Mouse (Mus musculus) thymus, postnatal 14 days (tissue): ENCODE measurements around the gene 4930404H24Rik.

Source experiments
- DNase-seq: peaks from one replicate; pipeline ENCODE4 v3.0.0; 2021

Gene 4930404H24Rik

DNA sequence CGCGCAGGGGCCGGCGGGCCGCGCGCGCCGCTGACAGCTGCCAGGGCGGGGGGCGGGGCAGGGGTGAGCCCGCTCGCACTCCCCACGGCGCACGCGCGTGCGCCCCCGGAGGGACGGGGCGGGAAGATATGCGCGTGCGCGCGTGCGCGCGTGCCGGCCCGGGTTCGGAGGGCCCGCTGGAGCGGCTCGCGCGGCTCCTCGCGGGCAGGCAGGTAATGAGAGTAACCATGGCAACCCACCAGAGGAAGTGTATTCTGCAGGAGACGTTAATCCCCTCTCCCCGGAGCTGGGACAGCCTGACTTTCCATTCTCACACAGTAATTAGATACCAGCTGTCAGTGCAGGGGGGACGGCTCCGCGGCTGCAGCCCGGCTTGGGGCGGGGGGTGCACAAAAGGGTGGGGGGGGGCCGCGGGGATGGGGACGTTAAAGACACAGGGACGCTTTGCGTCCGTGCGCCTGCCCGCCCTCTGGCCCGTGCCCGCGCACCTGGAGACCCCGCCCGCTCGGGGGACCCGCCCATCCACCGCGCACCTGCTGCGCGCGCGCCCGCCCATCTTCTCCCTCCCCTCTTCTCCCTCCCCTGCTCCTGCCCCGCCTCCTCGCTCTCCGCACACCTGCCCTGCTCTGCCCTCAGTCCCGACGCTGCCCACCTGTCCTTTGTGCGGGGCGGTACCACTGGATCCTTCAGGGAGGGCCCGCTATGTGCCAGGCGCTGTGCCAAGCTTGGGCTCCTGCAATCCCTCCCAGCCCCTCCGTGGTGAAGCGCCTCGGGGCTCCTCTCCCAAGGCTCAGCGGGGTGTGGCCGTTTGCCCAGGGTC, at the start of gene 4930404H24Rik:
4930404H24Rik (plus strand) TSS at position 218 of the 820 bp plus-strand sequence.
- peak; percentile 91 for DNase-seq

DNA sequence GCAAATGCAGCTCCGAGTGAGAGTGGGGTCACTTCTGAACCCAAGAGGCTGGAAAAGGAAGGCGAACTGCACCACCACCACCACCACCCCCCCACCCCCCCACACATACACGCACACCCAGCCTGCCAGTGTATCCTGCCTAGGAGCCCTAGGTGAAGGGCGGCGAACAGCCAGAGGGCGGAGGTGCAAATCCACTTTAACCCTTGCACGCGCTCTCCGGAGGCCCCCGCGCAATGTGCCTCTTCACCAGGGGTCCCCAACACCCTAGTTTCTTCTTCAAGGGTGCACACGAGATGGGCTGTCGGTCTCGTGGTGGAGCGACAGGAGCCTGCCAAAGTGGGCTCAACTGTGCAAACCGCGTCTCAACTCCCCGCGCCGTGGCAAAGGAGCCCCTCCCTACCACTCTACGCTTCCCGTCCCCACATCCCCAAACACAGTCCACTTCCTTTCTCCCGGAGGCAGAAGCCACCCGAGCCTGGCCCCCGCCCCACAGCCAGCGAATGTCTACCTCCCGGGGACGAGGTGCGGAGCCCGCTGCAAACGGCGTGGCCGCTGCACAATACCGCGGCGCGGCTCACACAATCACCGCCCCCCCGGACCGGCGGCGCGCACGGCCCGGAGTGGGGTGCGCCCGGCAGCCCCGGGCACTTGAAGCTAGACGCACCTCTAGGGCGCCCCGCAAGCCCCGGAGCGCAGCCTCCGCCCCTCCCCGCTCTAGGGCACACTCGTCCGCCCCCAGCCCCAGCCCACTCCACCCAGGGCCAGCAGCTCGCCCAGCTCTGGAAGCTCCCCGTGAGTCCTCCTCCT, 49.0 kb upstream of the 4930404H24Rik start:
- peak; percentile 48 for DNase-seq

DNA sequence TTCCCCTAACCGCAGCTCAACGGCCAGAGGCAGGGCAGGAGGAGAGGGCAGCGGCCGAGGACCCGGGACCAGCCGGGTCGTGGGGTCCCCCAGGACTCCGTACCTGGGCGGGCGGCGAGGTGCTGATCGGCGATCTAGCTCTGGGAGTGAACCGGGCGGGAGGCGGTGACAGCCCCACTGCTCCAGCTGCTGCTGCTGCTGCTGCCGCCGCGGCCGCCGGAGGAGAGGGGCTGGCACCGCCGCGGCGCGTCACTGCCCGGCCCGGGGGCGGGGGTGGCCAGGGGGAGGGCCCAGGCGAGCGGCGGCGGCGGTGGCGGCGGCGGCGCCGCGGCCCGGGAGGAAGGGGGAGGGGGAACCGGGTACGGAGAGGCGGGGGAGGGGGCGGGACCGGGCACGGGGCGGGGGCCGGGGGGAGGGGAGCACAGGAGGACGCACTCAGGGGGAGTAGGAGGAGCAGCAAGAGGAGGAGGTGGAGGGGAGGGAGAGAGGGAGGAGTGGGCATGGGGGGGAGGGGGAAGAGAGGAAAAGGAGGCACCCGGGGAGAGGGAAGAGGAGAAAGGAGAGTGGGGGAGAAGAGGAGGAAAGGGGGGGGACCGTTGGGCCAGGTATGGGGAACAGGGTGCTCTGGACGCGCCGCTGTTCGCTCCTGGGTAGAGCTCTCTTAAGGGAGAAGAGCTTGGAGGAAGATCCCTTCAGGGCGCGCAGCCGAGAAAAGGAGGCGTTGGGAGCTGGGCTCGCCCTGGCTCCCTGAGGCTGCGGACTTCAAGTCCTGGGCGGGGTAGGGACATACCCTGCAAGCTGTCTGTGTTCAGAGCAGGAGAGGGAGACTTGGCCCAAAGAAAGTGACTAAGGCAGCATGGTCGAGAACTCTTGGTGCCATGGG, 48.1 kb upstream of the 4930404H24Rik start:
- peak; percentile 74 for DNase-seq

DNA sequence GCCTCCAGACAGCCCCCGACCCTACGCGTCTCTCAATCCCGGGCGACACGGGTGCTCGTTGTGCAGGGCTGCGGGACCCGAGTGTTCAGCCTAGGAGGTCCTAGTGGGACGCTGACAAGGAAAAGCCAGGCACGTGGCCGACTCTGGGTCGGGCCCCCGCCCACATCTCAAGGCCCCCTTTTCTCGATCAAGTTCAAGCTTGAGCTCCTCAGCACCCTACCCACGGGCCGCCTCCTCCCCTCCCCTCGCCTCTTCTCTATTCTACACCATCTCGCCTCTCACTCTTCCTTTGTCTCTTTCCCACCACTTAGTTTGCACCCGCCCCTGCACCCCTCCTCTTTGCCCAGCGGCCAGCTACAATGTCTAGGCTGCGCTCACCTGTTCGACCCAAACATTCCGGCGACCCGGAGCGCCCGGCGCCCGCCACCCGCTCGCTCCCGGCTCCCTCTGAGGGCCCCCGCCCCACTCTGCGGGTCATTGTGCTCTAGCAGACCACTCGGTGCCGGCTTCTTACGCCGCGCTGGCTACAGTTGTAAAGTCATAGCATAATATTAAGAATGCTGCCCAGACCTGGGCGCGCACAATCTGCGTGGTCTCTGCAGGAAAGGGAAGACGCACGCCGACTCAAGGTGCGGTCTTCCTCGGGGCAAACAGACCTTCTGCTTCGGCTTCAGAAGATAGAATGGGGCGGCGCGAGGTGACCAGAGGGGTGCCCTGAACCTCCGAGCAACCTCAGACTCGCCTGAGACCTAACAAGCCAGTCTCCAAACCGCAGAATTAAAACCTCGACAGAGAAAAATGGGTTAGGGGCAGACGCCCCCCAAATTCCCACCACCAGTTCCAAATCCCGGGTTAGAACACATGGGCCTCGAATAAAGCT, 47.2 kb upstream of the 4930404H24Rik start:
- peak; percentile 25 for DNase-seq

DNA sequence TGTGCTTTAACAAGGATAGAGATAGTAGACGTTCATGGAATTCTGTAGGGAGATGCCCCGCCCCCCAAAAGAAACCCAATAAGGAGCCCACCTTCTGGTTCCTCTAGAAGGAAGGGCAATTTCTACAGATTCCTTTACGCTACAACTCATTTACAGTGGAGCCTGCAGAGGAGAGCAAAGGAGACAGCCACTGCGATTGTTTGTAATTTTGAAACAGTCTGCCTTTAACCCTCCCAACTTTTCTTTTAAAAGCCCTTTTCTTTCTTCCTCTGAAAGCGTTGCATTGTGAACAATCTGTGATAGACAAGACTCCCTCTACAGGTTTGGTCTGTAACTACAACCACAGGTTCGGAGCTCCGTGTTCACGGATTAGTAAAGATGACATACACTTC, 46.6 kb upstream of the 4930404H24Rik start:
- DNase-seq: peak; percentile 69

DNA sequence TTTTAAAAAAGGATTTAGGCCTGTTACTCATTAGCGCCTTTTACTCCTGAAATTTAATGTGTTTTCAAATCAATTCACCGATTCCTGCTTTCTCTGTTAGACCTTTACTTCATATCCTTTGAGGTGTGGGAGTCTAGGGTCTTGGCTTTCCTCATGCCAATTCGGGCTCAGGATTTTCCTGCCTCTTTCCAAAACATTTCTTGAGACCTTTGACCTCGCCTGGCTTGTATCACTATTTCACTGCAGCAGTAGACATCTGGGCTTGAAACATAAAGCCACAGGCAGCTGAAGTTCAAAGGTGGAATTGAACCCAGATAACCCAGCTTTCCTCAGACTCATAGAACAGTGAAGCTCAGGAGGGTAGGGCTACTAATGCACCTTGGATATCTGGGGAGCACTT, 46.1 kb upstream of the 4930404H24Rik start:
- DNase-seq: no peak

DNA sequence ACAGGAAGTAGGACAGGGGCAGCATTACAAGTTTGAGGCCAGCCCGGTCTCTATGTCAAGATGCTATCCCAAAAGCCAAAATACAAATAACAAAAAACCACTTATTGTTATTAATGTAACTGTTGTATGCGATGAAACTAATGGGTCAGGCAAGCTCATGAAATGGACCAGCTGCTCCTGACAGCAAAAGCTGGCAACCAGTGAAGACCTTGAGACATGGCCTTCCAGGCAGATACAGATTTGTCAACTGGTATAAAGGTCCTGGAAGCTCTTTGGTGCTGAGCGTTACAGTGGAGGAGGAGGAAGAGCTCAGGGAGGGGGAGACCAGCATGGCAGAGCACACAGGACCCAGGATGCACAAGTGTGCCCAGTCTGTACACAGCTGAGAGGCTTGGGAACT, 44.9 kb upstream of the 4930404H24Rik start:
- DNase-seq: no peak

DNA sequence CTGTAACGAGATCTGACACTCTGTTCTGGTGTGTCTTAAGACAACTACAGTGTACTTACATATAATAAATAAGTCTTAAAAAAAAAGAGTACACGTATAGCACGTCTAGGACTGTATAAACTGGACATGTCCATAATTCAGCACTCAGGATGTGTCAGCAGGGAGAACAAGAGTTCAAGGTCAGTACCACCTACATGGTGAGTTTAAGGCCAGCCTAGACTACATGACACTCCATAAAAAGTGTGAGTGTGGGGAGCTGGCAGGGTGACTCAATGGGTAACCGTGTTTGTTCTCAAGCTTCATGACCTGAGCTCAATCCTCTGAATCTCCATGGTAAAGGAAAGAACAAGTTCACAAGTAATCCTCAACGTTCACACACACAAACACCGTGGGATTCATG, 44.1 kb upstream of the 4930404H24Rik start:
- DNase-seq: no peak

DNA sequence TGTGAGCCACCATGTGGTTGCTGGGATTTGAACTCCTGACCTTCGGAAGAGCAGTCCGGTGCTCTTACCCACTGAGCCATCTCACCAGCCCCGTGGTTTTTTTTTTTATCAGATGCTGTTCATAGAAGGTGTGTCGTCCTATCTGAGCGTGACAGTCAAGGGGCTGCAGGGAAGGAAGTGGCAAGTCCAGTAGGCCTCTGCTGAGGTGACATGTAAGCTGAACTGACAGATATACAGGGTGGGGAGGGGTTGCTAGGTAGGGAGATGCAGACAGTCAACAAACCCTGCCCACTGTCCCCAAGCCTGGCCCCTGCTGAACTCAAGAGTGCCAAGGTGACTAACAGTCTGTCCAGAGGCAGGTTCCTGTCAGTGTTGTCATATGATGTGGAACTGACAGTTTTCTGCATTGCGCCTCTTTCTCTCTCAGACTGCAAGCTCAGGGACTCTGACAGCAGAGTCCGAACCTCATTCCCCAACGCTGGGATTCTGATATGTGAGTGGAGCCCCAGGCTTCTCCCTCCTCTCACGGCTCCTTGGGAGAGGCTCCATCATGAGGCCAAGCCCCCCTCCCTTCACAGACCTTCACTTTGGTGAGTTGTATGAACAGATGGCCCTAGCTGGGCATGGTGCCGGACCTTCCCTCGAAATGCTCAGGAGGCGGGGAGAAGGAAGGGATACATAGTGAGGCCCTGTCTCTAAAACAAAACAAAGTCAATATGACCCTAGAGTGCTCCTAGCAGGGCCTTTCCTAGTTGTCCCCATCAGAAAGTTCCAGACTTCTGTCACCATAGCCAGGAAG, 38.4 kb upstream of the 4930404H24Rik start:
- DNase-seq: no peak

DNA sequence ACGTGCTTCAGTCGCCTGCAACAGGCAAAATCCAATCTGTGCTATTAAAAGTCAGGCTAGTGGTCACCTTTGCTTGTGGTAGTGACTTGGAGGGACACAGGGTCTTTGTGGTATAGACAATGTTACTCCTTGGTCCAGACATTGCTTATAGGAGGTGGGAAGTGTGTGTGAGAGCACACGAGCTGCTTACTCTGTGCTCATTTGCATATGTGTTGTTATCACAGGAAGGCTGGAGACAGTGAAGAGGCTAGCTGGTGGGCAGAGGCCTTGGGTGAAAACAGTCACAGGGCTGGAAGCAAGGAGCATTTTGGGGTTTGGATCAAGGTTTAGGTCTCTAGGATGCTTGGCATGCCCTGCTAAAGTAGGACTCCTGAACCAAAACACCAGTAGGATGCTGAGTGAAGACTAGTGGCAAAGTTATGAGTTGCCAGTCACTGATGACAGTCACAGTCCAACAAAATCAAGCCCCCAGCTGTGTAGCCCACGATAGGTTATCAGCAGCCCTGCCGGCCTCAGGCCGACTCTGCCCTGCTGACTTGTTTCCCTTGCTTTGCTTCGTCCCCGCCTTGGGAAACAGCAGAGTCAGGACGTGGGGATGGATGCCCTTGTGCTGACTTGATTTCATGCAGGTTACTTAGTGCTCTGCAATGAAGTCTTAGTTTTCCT, 37.6 kb upstream of the 4930404H24Rik start:
- DNase-seq: no peak

DNA sequence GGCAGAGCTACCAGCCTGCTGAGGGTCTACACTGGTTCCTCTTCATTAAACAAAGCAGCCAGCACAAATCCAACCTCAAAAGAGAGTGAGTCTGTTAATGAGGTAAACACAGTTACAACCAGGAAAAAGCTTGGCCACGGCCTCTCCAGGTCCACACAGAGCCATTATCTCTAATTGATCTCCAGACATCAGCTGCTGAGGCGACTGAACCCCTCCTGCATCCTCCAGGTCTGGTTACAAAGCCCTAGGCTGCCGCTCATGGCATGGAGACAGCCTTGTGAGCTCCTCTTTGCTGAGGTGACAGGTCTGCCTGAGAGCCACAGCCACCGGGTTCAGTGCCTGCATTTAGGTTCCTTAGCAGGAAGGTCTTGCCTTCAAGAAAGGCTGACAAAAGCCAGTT, 35.1 kb upstream of the 4930404H24Rik start:
- DNase-seq: no peak

DNA sequence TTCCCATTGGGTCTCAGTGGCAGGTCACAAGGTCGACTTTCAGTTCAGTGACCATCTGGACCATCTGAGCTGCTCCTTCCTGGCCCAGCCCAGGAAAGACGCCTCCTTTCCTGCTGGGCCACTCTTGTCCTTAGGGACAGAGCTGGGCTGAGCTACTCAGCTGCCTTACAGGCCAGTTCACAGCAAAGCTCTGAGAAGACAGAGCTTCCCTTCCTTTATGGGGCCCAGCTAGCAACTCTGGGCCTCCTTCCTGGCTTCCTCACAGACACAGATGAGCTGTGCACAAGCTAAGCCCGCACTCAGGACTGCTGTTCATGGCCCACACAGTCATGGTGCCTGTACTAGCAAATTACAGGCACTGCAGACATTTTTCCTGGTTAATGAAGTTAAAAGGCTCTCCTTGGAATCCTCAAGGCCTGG, 34.6 kb upstream of the 4930404H24Rik start:
- no peak for DNase-seq

DNA sequence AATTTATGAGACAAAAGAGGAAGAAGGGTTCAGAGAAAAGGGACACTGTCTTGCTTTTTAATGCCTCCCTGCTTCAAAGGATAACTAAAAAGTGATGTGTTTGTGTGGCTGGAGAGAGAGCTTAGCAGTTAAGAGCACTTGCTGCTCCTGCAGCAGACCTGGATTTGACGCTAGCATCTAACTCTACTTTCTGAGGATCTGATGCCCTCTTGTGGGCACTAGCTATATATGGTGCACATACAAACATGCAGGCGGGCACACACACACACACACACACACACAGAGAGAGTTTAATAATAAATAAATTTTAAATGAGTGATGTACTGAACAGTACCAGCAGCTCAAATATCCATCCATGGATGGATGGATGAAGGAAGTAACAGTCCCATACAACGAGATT, 29.3 kb upstream of the 4930404H24Rik start:
- DNase-seq: no peak

DNA sequence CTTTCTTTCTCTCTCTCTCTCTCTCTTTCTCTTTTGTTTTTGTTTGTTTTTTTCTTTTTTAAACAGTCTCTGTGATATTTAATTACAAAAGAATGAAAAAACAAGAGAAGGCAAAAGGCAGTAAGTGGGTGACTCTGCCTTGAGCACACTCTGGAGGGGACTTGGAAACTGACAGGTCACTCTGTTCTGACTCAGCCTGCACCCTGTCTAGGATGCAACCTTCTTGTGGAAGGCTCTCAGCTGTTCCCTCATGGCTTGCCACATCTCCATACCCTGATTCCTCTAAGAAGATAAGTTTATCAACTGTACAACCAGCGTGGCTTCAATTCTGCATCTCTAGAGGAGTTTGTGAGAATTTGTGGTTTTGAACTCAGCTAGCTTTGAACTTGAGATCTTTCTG, 25.2 kb upstream of the 4930404H24Rik start:
- no peak for DNase-seq

DNA sequence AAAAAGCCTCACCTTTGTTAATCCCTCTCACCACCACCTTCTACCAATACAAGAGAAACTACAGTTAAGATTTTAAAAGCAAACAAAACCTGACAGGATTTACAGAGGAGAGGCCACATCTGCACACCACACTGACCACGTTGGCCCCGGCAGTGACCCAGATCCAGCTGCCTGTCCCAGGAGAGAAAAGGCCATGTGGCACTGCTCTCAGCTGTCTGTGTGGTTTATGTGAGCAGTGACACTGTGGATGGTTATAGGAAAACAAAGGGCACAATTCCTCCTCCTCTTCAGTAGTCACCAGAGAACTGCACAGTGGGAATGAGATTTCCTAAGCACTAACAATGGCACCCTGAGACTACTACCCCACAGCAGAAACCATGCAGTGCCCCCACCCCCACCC, 23.3 kb upstream of the 4930404H24Rik start:
- DNase-seq: no peak

DNA sequence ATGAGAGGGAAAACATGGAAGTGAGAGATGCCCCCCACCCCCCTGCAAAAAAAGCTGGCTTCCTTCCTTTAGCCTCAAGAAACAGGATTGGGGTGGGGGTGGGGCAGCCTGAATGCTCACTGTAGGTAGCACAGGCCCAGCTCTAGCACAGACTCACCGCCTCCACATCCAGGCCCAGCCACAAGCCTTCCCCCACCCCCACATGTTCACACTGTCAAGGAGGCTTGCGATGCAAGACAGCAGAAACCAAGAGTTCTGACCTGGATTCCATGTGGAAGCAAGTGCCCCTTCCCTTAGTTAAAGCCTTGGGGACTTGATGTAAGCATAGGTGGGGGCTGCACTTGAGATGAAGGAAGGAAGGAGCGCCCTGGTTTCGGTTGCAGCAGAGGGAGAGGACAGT, 22.8 kb upstream of the 4930404H24Rik start:
- no peak for DNase-seq

DNA sequence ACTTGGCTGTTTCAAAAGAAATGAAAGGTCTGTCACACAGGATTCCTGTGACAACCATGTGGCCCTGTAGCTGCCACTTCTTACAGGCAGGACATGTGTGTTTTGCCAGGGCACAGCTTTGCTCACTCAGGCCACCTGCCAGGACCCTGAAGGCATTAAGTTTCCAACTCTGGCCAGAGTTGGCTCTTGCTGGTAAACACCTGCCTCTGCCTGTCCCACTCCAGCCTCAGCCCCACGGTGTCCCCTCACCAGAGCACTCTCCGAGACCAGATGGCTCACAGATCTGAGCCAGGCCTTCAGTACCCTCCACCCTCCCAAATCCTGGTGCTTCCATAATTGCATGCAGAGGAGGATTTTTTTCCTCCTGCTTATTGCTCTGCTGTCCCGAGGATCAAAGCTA, 21.6 kb upstream of the 4930404H24Rik start:
- DNase-seq: no peak

DNA sequence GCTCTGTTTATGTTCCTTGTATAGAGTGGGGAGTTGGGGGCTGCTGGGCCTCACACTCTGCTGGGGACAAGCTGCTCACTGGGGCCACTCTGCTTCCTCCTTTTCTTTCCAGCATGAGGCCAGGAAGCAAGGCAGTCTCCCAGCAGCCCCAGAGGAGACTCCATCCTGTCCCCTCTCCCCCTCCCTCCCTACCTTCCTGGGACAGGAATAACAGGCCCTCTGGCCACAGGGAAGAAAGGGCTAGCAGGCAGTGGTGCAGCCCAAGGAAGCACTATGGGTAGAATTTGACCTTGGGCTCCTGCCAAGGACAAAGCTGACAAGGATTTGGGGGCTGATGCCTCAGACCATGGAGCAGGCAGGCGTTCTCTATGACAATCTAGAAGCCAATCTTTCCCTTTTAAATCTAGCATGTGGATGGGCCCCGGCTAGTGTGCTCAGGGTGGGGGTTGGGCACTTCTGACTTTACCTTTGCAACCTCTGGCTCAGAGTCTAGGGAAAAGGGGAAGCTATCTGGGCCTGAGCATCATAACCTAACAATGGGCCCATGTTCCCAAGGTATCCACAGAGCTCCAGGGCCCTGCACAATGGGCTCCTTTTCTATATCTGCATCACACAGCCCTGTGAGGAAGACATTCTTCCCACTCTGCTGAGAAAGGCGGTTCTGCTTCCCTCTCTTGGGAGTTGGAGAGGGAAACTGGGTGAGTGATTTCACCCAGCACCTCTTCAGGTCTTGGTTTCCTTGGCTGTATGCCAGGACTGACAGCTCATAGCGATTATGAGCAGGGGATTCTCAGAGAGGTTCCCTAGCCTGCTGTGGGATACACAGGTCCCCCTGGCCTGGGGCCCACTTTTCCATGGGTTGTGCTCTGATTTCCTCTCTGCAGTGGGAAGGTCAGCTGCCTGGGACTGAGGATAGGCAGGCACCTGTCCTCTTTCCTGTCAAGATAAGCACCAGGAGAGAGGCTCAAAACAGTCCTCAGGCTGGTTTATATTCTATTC, 17.2 kb upstream of the 4930404H24Rik start:
- DNase-seq: no peak

DNA sequence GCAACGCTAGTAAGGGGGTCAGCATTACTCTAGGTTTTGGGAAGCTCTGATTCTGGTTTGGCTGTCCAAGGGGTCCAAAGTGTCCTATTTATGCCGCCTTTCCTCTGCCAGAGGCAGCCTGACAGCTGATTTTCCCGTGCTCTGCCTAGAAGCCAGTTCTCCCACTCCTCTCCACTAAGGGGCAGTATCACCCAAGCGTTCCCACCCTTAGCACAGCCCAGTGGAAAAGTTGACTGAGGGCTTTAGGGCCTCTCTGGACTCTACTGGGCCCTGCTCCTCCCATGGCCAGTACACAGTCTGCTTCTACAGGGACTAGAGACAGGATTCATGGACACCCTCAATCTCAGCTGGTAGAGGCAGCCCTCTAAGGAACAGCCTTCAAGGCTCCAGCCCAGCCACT, 14.0 kb upstream of the 4930404H24Rik start:
- peak; percentile 77 for DNase-seq
